Mouse (Mus musculus) forebrain, postnatal 0 days (tissue): Measurements from ENCODE around the gene Trem2. TPM values are rescaled to one million over a fixed set of nuclear protein-coding genes. Genes with fewer than 3 reads are reported as not detected.
"Not testable (repeated sequence)": the region's sequence is repeated elsewhere in the genome, so short reads cannot be mapped to it uniquely, and the experiment has no call there.

Source experiments
- ATAC-seq: fragments of 200-750 bp; cut with Nextera tagmentation; 2 replicates; pipeline ENCODE4 v1.8.0; 2017; ENCODE audit warnings: mild to moderate bottlenecking, moderate library complexity
- DNase-seq: peaks from one replicate; pipeline ENCODE4 v3.0.0-alpha.2; 2015
- H3K27ac ChIP-seq: fragments of 300-500 bp; sonication (generic); 2 replicates; pipeline ENCODE4 v1.5.1; 2014; ENCODE audit warnings: low read depth, mild to moderate bottlenecking, antibody characterized with exemption, low read length, moderate library complexity, mixed read lengths
- H3K27me3 ChIP-seq: fragments of 300-500 bp; sonication (generic); 2 replicates; pipeline ENCODE4 v1.6.1; 2014; ENCODE audit warnings: mild to moderate bottlenecking, low read length, mixed read lengths; ENCODE audit not compliant: insufficient read depth
- H3K36me3 ChIP-seq: fragments of 300-500 bp; sonication (generic); 2 replicates; pipeline ENCODE4 v1.6.1; 2014; ENCODE audit warnings: mild to moderate bottlenecking, moderate library complexity; ENCODE audit not compliant: insufficient read depth
- H3K4me1 ChIP-seq: fragments of 300-500 bp; sonication (generic); 2 replicates; pipeline ENCODE4 v1.6.1; 2014; ENCODE audit warnings: antibody characterized with exemption; ENCODE audit not compliant: insufficient read depth
- H3K4me2 ChIP-seq: fragments of 300-500 bp; sonication (generic); 2 replicates; pipeline ENCODE4 v1.6.1; 2014; ENCODE audit warnings: low read depth, mild to moderate bottlenecking, moderate library complexity
- H3K4me3 ChIP-seq: fragments of 300-500 bp; sonication (generic); 2 replicates; pipeline ENCODE4 v1.5.1; 2014; ENCODE audit warnings: low read depth, low read length, mixed read lengths
- H3K9ac ChIP-seq: fragments of 300-500 bp; sonication (generic); 2 replicates; pipeline ENCODE4 v1.6.1; 2014; ENCODE audit warnings: mild to moderate bottlenecking
- H3K9me3 ChIP-seq: fragments of 300-500 bp; sonication (generic); 2 replicates; pipeline ENCODE4 v1.6.1; 2016; ENCODE audit warnings: low read length
- CTCF ChIP-seq: sonication (generic); IDR thresholded peaks from 2 replicates; pipeline ENCODE4 v1.5.1; 2016; ENCODE audit warnings: antibody characterized with exemption, control low read depth, low read depth
- WGBS: fragments of 180-500 bp; shearing (Covaris S2); extraction: QIAGEN DNeasy Blood & Tissue Kit; methylation state at CpG from one replicate; pipeline ENCODE4 v1.1.7; 2014; 5-methylcytosine and 5-hydroxymethylcytosine counted together
- polyA plus RNA-seq: library from polyadenylated mRNA; unstranded; fragments of >200 nt; fragmentation: Nextera tagmentation; extraction: Ambion mirVana; gene quantifications from 2 replicates; pipeline ENCODE4 v1.2.1, GENCODE M21; 2015
- total RNA-seq: library from RNA; depleted of rRNA; stranded (reverse); fragments of >200 nt; gene quantifications from 2 replicates; pipeline ENCODE4 v1.2.3, GENCODE M21; 2014; rRNA removed

The Trem2 gene
- total RNA-seq = 5.4 and 9.8 TPM in 2 replicates
- 8.0 and 9.3 TPM in 2 replicates for polyA plus RNA-seq

DNA sequence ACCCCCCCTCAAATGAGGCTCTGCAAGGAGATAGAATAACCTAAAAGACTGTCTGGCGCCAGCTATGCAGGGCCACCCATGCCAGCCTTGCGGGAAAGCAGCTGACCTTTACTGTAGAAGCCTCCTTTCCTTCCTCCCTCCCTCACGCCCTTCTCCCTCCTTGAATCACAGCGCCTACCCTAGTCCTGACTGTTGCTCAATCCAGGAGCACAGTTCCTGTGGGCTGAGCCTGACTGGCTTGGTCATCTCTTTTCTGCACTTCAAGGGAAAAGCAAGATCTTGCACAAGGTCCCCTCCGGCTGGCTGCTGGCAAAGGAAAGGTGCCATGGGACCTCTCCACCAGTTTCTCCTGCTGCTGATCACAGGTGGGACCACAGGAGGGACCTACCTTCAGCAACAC is at the start of gene Trem2:
Gene Trem2 (plus strand): TSS at position 171 of the 400 bp plus-strand sequence.
- no peak for ATAC-seq
- 93% methylated on average over 5 of the region's 5 CpGs for WGBS

GRCm38 (mm10) chr17:48299203-48299602 is 47.0 kb upstream of the Trem2 start, which contains the start of gene Treml2:
Gene Treml2 (plus strand): TSS chr17:48299498.
- WGBS = 36% methylated on average over 3 of the region's 4 CpGs
- Histone ChIP-seq H3K9me3 (no peaks in the 10 kb centered on the region), H3K4me2 (no peak within 1 kb of the TSS), H3K36me3 (no peaks in the 10 kb centered on the region), H3K9ac (no peak within 1 kb of the TSS), H3K27ac (no peak within 1 kb of the TSS), H3K4me1 (no peaks in the 10 kb centered on the region), H3K4me3 (no peak within 1 kb of the TSS), H3K27me3 (no peaks in the 10 kb centered on the region)
- DNase-seq = no peak
- no peak for ATAC-seq
- TF ChIP-seq CTCF = no peak

More for the DNA sequence above, at the start of gene Trem2:
- no peak for DNase-seq
- Histone ChIP-seq H3K27me3 (no peaks in the 10 kb centered on the region), H3K9me3 (no peaks in the 10 kb centered on the region), H3K4me2 (no peak within 1 kb of the TSS), H3K9ac (no peak within 1 kb of the TSS), H3K27ac (no peak within 1 kb of the TSS), H3K4me1 (no peaks in the 10 kb centered on the region), H3K4me3 (no peak within 1 kb of the TSS), H3K36me3 (no peaks in the 10 kb centered on the region)
- TF ChIP-seq CTCF = no peak

GRCm38 (mm10) chr17:48299756-48300155 is 46.4 kb upstream of the Trem2 start:
- 53% methylated on average over 7 of the region's 7 CpGs for WGBS
- Histone ChIP-seq H3K9me3 (no peaks in the 10 kb centered on the region), H3K27me3 (no peaks in the 10 kb centered on the region), H3K4me2 (no peak overlapping the region), H3K36me3 (no peaks in the 10 kb centered on the region), H3K4me1 (no peaks in the 10 kb centered on the region), H3K9ac (no peak overlapping the region), H3K27ac (no peak overlapping the region), H3K4me3 (no peak overlapping the region)
- no peak for TF ChIP-seq CTCF
- ATAC-seq (no peak), DNase-seq (no peak)

- no peak for TF ChIP-seq CTCF
- no peak for DNase-seq
- Histone ChIP-seq H3K9me3 (no peaks in the 10 kb centered on the region), H3K4me1 (no peaks in the 10 kb centered on the region), H3K4me2 (no peak overlapping the region), H3K9ac (no peak overlapping the region), H3K27me3 (no peaks in the 10 kb centered on the region), H3K4me3 (no peak overlapping the region), H3K36me3 (no peaks in the 10 kb centered on the region), H3K27ac (no peak overlapping the region)
- no peak for ATAC-seq
- 77% methylated on average over 7 of the region's 7 CpGs for WGBS
Measured at GRCm38 (mm10) chr17:48300199-48300598, 46.0 kb upstream of the Trem2 start.

DNA sequence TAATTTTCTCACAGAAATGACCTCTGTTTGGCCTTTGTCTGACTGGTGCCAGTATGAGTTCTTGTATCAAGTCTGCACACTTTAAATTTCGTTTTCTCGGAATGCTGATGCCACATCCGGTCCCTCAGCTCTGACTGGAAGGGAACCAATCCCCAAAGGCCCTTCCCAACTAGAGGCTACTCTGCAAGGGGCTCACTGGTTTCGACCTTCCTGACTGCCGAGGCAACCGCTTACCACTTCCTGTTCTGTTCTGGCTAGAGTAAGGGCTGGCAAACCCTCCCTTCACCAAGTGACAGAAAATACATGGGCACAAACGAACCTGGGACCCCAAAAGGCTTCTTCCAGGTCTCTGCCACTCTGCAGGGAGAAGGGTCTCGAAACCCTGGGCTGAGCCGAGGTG is 45.3 kb upstream of the Trem2 start:
- Histone ChIP-seq H3K4me3 (no peak overlapping the region), H3K4me1 (no peaks in the 10 kb centered on the region), H3K36me3 (no peaks in the 10 kb centered on the region), H3K27ac (no peak overlapping the region), H3K4me2 (no peak overlapping the region), H3K27me3 (no peaks in the 10 kb centered on the region), H3K9ac (no peak overlapping the region), H3K9me3 (no peaks in the 10 kb centered on the region)
- DNase-seq = no peak
- TF ChIP-seq CTCF = no peak
- WGBS = 80% methylated on average over 9 of the region's 9 CpGs
- no peak for ATAC-seq

DNA sequence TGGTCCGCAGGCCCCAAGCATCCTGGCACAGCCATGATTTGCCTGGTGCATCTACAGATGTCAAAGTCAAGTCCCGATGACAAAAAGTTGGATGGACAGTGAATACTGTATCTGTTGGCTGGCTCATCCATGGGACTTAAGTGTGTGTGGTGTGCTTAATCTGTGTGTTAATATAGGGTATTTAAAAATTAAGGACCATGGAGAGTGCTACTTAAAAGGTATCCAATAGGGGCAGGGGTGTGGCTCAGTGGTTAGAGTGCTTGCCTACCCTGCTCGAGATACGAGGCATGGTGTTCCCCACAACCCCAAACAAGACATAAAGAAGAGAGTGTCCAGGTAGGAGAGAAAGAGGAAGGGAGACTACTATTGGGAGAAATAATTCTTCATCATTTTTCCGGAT is 44.4 kb upstream of the Trem2 start:
- no peaks in the 10 kb centered on the region for H3K4me1 ChIP-seq
- H3K9ac ChIP-seq = no peak overlapping the region
- TF ChIP-seq CTCF = no peak
- H3K4me3 ChIP-seq = no peak overlapping the region
- H3K4me2 ChIP-seq = no peak overlapping the region
- no peak for DNase-seq
- H3K27ac ChIP-seq = no peak overlapping the region
- 92% methylated on average over 5 of the region's 5 CpGs for WGBS
- no peaks in the 10 kb centered on the region for H3K36me3 ChIP-seq
- H3K27me3 ChIP-seq = no peaks in the 10 kb centered on the region
- ATAC-seq = no peak
- no peaks in the 10 kb centered on the region for H3K9me3 ChIP-seq

- Histone ChIP-seq H3K4me1 (no peaks in the 10 kb centered on the region), H3K9ac (no peak overlapping the region), H3K4me3 (no peak overlapping the region), H3K9me3 (no peaks in the 10 kb centered on the region), H3K27me3 (no peaks in the 10 kb centered on the region), H3K27ac (no peak overlapping the region), H3K4me2 (no peak overlapping the region), H3K36me3 (no peaks in the 10 kb centered on the region)
- 80% methylated on average over 2 of the region's 2 CpGs for WGBS
- DNase-seq (no peak), ATAC-seq (no peak)
- no peak for TF ChIP-seq CTCF
Measured at GRCm38 (mm10) chr17:48312124-48312523, 34.1 kb upstream of the Trem2 start.

GRCm38 (mm10) chr17:48315905-48316579 is 30.2 kb upstream of the Trem2 start, which contains the start of gene B430306N03Rik:
Gene B430306N03Rik (plus strand): TSS chr17:48316141.
- H3K36me3 ChIP-seq, H3K4me1 ChIP-seq, H3K4me2 ChIP-seq, H3K27ac ChIP-seq, H3K27me3 ChIP-seq, ATAC-seq, DNase-seq, H3K4me3 ChIP-seq, H3K9me3 ChIP-seq, H3K9ac ChIP-seq: not testable (repeated sequence)
- 87% methylated on average over 3 of the region's 3 CpGs for WGBS
